Mouse (Mus musculus) E14TG2a.4 (cell line): ENCODE measurements around the gene Clrn3.

ENCODE experiments used
- CTCF ChIP-seq: conservative IDR thresholded peaks from 2 replicates; pipeline ENCODE4 v1.5.1; 2014; ENCODE audit warnings: low read length
- NANOG ChIP-seq: IDR thresholded peaks from 2 replicates; pipeline ENCODE4 v1.6.1; 2014; ENCODE audit warnings: borderline replicate concordance, low read length, mixed read lengths

DNA sequence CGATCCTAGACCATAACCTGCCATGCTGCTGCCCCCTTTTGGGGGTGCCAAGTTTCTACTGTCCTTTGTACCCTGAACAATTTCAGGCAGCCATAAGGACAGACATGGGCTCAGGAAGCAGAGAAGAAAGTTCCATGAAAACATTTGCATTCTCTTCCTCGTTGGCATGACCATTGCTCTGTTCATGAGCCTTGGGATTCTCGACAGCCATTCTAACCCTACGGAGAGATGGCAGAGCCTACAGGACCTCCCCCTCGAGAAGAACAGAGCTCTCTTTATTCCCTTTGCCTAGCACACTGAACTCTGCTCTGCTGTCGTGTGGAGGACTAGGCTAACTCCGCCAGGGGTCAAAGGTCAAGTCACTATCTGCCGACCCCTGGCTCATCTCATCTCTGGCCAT, 52.5 kb downstream of the Clrn3 start:
- TF ChIP-seq CTCF: no peak
- no peak for TF ChIP-seq NANOG
